In genomic region chr6:91117149-91117548, GRCm38 (mm10) we compare ENCODE assay signal across 8 mouse cellular contexts. TPM values are rescaled to one million over a fixed set of nuclear protein-coding genes. Genes with fewer than 3 reads are reported as not detected.
A peak's percentile ranks its signal among the peaks of the same experiment; 100 is the strongest.
DNase-seq lines count a peak whose midpoint lies in the region; ATAC-seq and TF ChIP-seq lines count a peak whose summit lies in the region.

No protein-coding gene starts in this region.

- no peaks in the 10 kb centered on the region for H3K9me3 ChIP-seq in kidney, embryonic 15.5 days (replicated peaks)
- peaks cover 10% of the 10 kb centered on the region for H3K9me3 ChIP-seq in CH12.LX (replicated peaks; ENCODE audit: low read length)
- no peaks in the 10 kb centered on the region for H3K9me3 ChIP-seq in intestine, embryonic 14.5 days (ENCODE audit: control insufficient read depth, low read length)
- no peaks in the 10 kb centered on the region for H3K9me3 ChIP-seq in midbrain, postnatal 0 days (ENCODE audit: low read length)

- no peak for TF ChIP-seq POLR2A in CH12.LX (IDR thresholded peaks at IDR 0.05; ENCODE audit: low read depth, low read length)
- no peak for TF ChIP-seq POLR2A in bone marrow macrophage, adult 2 months (IDR thresholded peaks at IDR 0.05; ENCODE audit: borderline replicate concordance, low read depth, low read length)

- no peak for DNase-seq in kidney, postnatal 25 days
- no peak for DNase-seq in CH12.LX (ENCODE audit: extremely low read depth)
- no peak for DNase-seq in intestine, embryonic 14.5 days (ENCODE audit: low spot score)
- DNase-seq in midbrain, postnatal 0 days (ENCODE audit: low spot score), result peak; percentile 74
- DNase-seq in yolk sac, embryonic 10.5 days (ENCODE audit: low spot score), result no peak
- no peak for DNase-seq in gastrocnemius, adult 8-10 months (ENCODE audit: low spot score in 2 of 2)

- no peak for TF ChIP-seq CTCF in CH12.LX (conservative IDR thresholded peaks at IDR 0.05 in 1 of 2, IDR thresholded peaks at IDR 0.05 in 1 of 2; ENCODE audit: low read depth in 2 of 2, low read length in 2 of 2)
- TF ChIP-seq CTCF in bone marrow macrophage, adult 2 months (IDR thresholded peaks at IDR 0.05; ENCODE audit: low read depth, low read length), result no peak
- TF ChIP-seq CTCF in midbrain, postnatal 0 days (IDR thresholded peaks at IDR 0.05), result no peak

- TF ChIP-seq RAD21 in CH12.LX (IDR thresholded peaks at IDR 0.05; ENCODE audit: low read depth, low read length), result no peak

- H3K36me3 ChIP-seq in kidney, embryonic 15.5 days, result no peaks in the 10 kb centered on the region
- H3K36me3 ChIP-seq in CH12.LX (replicated peaks in 1 of 2; ENCODE audit: control insufficient read depth in 1 of 2, insufficient read depth in 1 of 2, low read length in 1 of 2), result peaks cover 0 to 8% of the 10 kb centered on the region in 2 experiments
- no peaks in the 10 kb centered on the region for H3K36me3 ChIP-seq in intestine, embryonic 14.5 days (ENCODE audit: control insufficient read depth, insufficient read depth, low read length)
- H3K36me3 ChIP-seq in midbrain, postnatal 0 days (ENCODE audit: insufficient read depth, low read length), result no peaks in the 10 kb centered on the region

- 2% methylated on average over 9 of the region's 9 CpGs for WGBS in kidney, embryonic 15.5 days
- 3% methylated on average over 9 of the region's 9 CpGs for WGBS in intestine, embryonic 14.5 days
- WGBS in midbrain, postnatal 0 days, result 0% methylated on average over 9 of the region's 9 CpGs

- no peak for TF ChIP-seq EP300 in CH12.LX (IDR thresholded peaks at IDR 0.05; ENCODE audit: low read length)

- H3K27me3 ChIP-seq in kidney, embryonic 15.5 days, result 0 out of 2 replicates have a peak, but pooled peaks cover 2% of the 10 kb centered on the region
- H3K27me3 ChIP-seq in CH12.LX (replicated peaks), result no peaks in the 10 kb centered on the region
- no peaks in the 10 kb centered on the region for H3K27me3 ChIP-seq in intestine, embryonic 14.5 days (replicated peaks; ENCODE audit: control insufficient read depth, insufficient read depth, low read length)
- no peaks in the 10 kb centered on the region for H3K27me3 ChIP-seq in midbrain, postnatal 0 days (ENCODE audit: insufficient read depth, low read length)

- 0 out of 2 replicates have a peak overlapping the region, but pooled peaks have one; percentile 87 for H3K27ac ChIP-seq in kidney, embryonic 15.5 days
- no peak overlapping the region for H3K27ac ChIP-seq in CH12.LX (ENCODE audit: insufficient read depth, low read depth)
- no peak overlapping the region for H3K27ac ChIP-seq in bone marrow macrophage, adult 2 months (ENCODE audit: insufficient read depth, low read depth, low read length)
- 0 out of 2 replicates have a peak overlapping the region, but pooled peaks have one; percentile 54 for H3K27ac ChIP-seq in intestine, embryonic 14.5 days (ENCODE audit: low read depth)
- H3K27ac ChIP-seq in midbrain, postnatal 0 days (ENCODE audit: low read depth, low read length), result peak overlapping the region; percentile 86

- 0 out of 2 replicates have a peak, but pooled peaks have one; percentile 10 for ATAC-seq in kidney, embryonic 15.5 days (replicated peaks; ENCODE audit: low FRiP score)
- ATAC-seq in intestine, embryonic 14.5 days (replicated peaks; ENCODE audit: low FRiP score, low TSS enrichment, low read depth), result peak; percentile 58
- ATAC-seq in midbrain, postnatal 0 days (ENCODE audit: low FRiP score), result peak; percentile 67

- H3K4me3 ChIP-seq in kidney, embryonic 15.5 days (replicated peaks), result peak overlapping the region; percentile 79
- peak overlapping the region; percentile 47 to 90 (median 84) for H3K4me3 ChIP-seq in CH12.LX (replicated peaks in 1 of 3; ENCODE audit: low read depth in 2 of 3, low read length in 2 of 3, poor library complexity in 1 of 3)
- H3K4me3 ChIP-seq in bone marrow macrophage, adult 2 months (ENCODE audit: insufficient read depth, low read length), result peak overlapping the region; percentile 91
- peak overlapping the region; percentile 49 for H3K4me3 ChIP-seq in intestine, embryonic 14.5 days (ENCODE audit: low read depth, low read length)
- H3K4me3 ChIP-seq in midbrain, postnatal 0 days (ENCODE audit: low read depth, low read length), result peak overlapping the region; percentile 58

- peaks cover 41% of the 10 kb centered on the region for H3K79me2 ChIP-seq in CH12.LX (replicated peaks; ENCODE audit: control insufficient read depth, extremely low read depth, insufficient read depth, poor library complexity, severe bottlenecking)

- H3K4me1 ChIP-seq in kidney, embryonic 15.5 days, result peaks cover 41% of the 10 kb centered on the region
- H3K4me1 ChIP-seq in CH12.LX (ENCODE audit: control insufficient read depth in 1 of 2, insufficient read depth in 2 of 2), result peaks cover 6 to 40% of the 10 kb centered on the region in 2 experiments
- peaks cover 15% of the 10 kb centered on the region for H3K4me1 ChIP-seq in bone marrow macrophage, adult 2 months (ENCODE audit: control insufficient read depth, insufficient read depth, low read length)
- peaks cover 16% of the 10 kb centered on the region; the same call in 1 of the 2 replicates for H3K4me1 ChIP-seq in intestine, embryonic 14.5 days (replicated peaks; ENCODE audit: control insufficient read depth, insufficient read depth, low read length)
- 0 out of 2 replicates have a peak, but pooled peaks cover 12% of the 10 kb centered on the region for H3K4me1 ChIP-seq in midbrain, postnatal 0 days (ENCODE audit: insufficient read depth, low read length)

- peak overlapping the region; percentile 77; the same call in 1 of the 2 replicates for H3K9ac ChIP-seq in kidney, embryonic 15.5 days
- peak overlapping the region; percentile 30 for H3K9ac ChIP-seq in CH12.LX (ENCODE audit: insufficient read depth, low read depth)
- H3K9ac ChIP-seq in intestine, embryonic 14.5 days (ENCODE audit: low read length), result peak overlapping the region; percentile 50
- H3K9ac ChIP-seq in midbrain, postnatal 0 days (replicated peaks; ENCODE audit: low read length, poor library complexity, severe bottlenecking), result peak overlapping the region; percentile 69; the same call in 1 of the 2 replicates

- in situ Hi-C loops in CH12.LX (cut with MboI; ENCODE audit: low pct_ligation_motif_present, low pct_unique_long_range_greater_than_20kb, low sequenced_read_pairs), result no loop called here

- peak overlapping the region; percentile 99 for H3K4me2 ChIP-seq in kidney, embryonic 15.5 days
- peak overlapping the region; percentile 88 for H3K4me2 ChIP-seq in CH12.LX (ENCODE audit: insufficient read depth, low read depth, poor library complexity, severe bottlenecking)
- peak overlapping the region; percentile 89 for H3K4me2 ChIP-seq in intestine, embryonic 14.5 days (ENCODE audit: low read length)
- peak overlapping the region; percentile 79 for H3K4me2 ChIP-seq in midbrain, postnatal 0 days (ENCODE audit: low read depth, low read length, poor library complexity, severe bottlenecking)

- dilution Hi-C loops in CH12.LX (cut with MboI; ENCODE audit: extremely low pct_ligation_motif_present, extremely low pct_unique_long_range_greater_than_20kb, low sequenced_read_pairs), result no loop called here

TF ChIP-seq in CH12.LX, 34 proteins besides CTCF, POLR2A, EP300 and RAD21:
- no peak for TF ChIP-seq GABPA (IDR thresholded peaks at IDR 0.05; ENCODE audit: insufficient replicate concordance, low read depth, low read length)
- TF ChIP-seq CHD1 (IDR thresholded peaks at IDR 0.05; ENCODE audit: low read depth, low read length), result no peak
- peak; percentile 39; the same call in 1 of the 2 replicates for TF ChIP-seq MAZ (IDR thresholded peaks at IDR 0.05; ENCODE audit: low read depth, low read length)

RNA-seq across cellular contexts. Expression of gene Nup210, which starts 0.5 kb away (rescaled TPM):
- 22.8 and 24.2 TPM in 2 replicates for polyA plus RNA-seq in kidney, embryonic 15.5 days (2015; fragmentation: Nextera tagmentation; extraction: Ambion mirVana)
- 103 TPM in 2 replicates for total RNA-seq in CH12.LX (2012; rRNA removed)
- total RNA-seq in CH12.LX (2014; rRNA removed), result 40.5 and 41.9 TPM in 2 replicates
- 56.9 and 73.1 TPM in 2 replicates for polyA plus RNA-seq in CH12.LX (2012; ENCODE audit: insufficient read length, low read depth)
- polyA plus RNA-seq in bone marrow macrophage, adult 2 months (2012; ENCODE audit: insufficient read depth, insufficient read length, missing spikeins), result 1.2 and 1.6 TPM in 2 replicates
- polyA plus RNA-seq in intestine, embryonic 14.5 days (2014; fragmentation: Nextera tagmentation; extraction: Ambion mirVana), result 23.1 and 24.7 TPM in 2 replicates
- 58.3 and 67.8 TPM in 2 replicates for total RNA-seq in midbrain, postnatal 0 days (2014; rRNA removed)
- polyA plus RNA-seq in midbrain, postnatal 0 days (2015; fragmentation: Nextera tagmentation; extraction: Ambion mirVana), result 16.2 and 17.2 TPM in 2 replicates
- total RNA-seq in gastrocnemius, adult 8-10 months (2022), result 10 to 100 TPM; 20.1 to 27.6 (median 21.6) TPM

RNA-seq across cellular contexts. Expression of gene Hdac11, which starts 39.3 kb away (rescaled TPM):
- polyA plus RNA-seq in kidney, embryonic 15.5 days (2015; fragmentation: Nextera tagmentation; extraction: Ambion mirVana), result 13.2 and 14.3 TPM in 2 replicates
- 0.55 and 2.1 TPM in 2 replicates for total RNA-seq in CH12.LX (2012; rRNA removed)
- 0.22 TPM in 1 of 2 replicates, not detected in the other for total RNA-seq in CH12.LX (2014; rRNA removed)
- polyA plus RNA-seq in CH12.LX (2012; ENCODE audit: insufficient read length, low read depth), result 0.53 and 0.57 TPM in 2 replicates
- 1.6 and 2.8 TPM in 2 replicates for polyA plus RNA-seq in bone marrow macrophage, adult 2 months (2012; ENCODE audit: insufficient read depth, insufficient read length, missing spikeins)
- 9.6 and 9.7 TPM in 2 replicates for polyA plus RNA-seq in intestine, embryonic 14.5 days (2014; fragmentation: Nextera tagmentation; extraction: Ambion mirVana)
- 104 and 121 TPM in 2 replicates for total RNA-seq in midbrain, postnatal 0 days (2014; rRNA removed)
- polyA plus RNA-seq in midbrain, postnatal 0 days (2015; fragmentation: Nextera tagmentation; extraction: Ambion mirVana), result 55.2 and 59.1 TPM in 2 replicates
- 1 to 10 TPM; 7.0 to 9.6 (median 8.6) TPM for total RNA-seq in gastrocnemius, adult 8-10 months (2022)

Comparison
In these comparisons a context has a peak if more than half of its experiments do, and no peak if none do; other contexts are left out.
1. ATAC-seq: peak in every context shown above with its lines; median percentile 67 in midbrain, postnatal 0 days; 58 in intestine, embryonic 14.5 days; 10 in kidney, embryonic 15.5 days.
2. H3K27ac ChIP-seq: peak in kidney, embryonic 15.5 days (single experiment), intestine, embryonic 14.5 days (single experiment) and midbrain, postnatal 0 days (single experiment); none in CH12.LX (single experiment) and bone marrow macrophage, adult 2 months (single experiment).
3. Peak in every context shown above with its lines, with median percentiles within 50 percentile points of each other: H3K4me2 ChIP-seq, H3K4me3 ChIP-seq and H3K9ac ChIP-seq.